Mouse (Mus musculus) heart, adult 2 months (tissue): ENCODE data around the gene Trmt44.

ENCODE experiments used
- CTCF ChIP-seq: fragments of 200-600 bp; IDR thresholded peaks from 2 replicates; pipeline ENCODE4 v1.8.1; 2022; ENCODE audit warnings: antibody characterized with exemption, mild to moderate bottlenecking, moderate library complexity
- EP300 ChIP-seq: fragments of 200-500 bp; IDR thresholded peaks from 2 replicates; pipeline ENCODE4 v1.6.1; 2011; ENCODE audit warnings: low read depth, low read length, control low read depth; ENCODE audit not compliant: insufficient read depth
- POLR2A ChIP-seq: fragments of 200-500 bp; IDR thresholded peaks from 2 replicates; pipeline ENCODE4 v1.6.1; 2011; ENCODE audit warnings: mild to moderate bottlenecking, low read depth, low read length, control low read depth; ENCODE audit not compliant: insufficient read depth

DNA sequence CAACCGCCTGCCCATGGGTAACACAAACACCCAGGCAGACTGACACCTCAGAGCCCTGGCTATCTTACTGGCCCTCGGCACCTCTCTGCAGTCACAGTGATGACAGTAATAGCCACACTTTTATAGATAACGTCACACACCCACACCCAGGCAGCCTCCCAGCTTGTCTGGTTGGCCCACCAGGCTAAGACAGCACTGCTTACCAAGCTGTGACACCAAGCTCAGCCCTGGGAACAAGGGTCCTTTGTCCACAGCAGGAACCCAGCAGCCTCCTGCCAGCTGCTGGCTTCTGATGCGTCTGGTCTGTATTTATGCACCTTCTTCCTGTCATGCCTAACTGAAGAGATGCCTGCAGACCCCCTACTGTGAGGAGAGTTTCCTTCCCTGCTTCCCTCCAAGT, 46.2 kb upstream of the Trmt44 start:
- TF ChIP-seq CTCF, result no peak
- no peak for TF ChIP-seq POLR2A
- TF ChIP-seq EP300, result no peak
